Comparison of ENCODE assay signal across 16 mouse cellular contexts in genomic region chr7:136235563-136235962, GRCm38 (mm10).
"Had no signal": no experiment of that assay in that cellular context is flagged by ENCODE, and none has a peak within 500 bp of the region (broad histone marks: within the 10 kb centered on the region; RNA-seq: fewer than 3 reads in every experiment).

No protein-coding gene starts in this region.

- H3K4me1 ChIP-seq: lung, embryonic 15.5 days; megakaryocyte, embryonic 14.5 days; stomach, embryonic 15.5 days had no signal

- H3K4me3 ChIP-seq: lung, embryonic 15.5 days; megakaryocyte, embryonic 14.5 days; midbrain, embryonic 12.5 days; midbrain, embryonic 15.5 days; neural tube, embryonic 12.5 days; stomach, embryonic 15.5 days had no signal

- H3K27me3 ChIP-seq: lung, embryonic 15.5 days; megakaryocyte, embryonic 14.5 days; midbrain, embryonic 15.5 days; neural tube, embryonic 12.5 days; stomach, embryonic 15.5 days had no signal

- H3K27ac ChIP-seq: lung, embryonic 15.5 days; macrophage; midbrain, embryonic 12.5 days; neural tube, embryonic 12.5 days; stomach, embryonic 15.5 days; stomach, postnatal 0 days had no signal

- H3K36me3 ChIP-seq: lung, embryonic 15.5 days; midbrain, embryonic 12.5 days; midbrain, embryonic 15.5 days; neural tube, embryonic 12.5 days; stomach, embryonic 15.5 days had no signal

- H3K4me2 ChIP-seq: lung, embryonic 15.5 days; midbrain, embryonic 12.5 days; midbrain, embryonic 15.5 days; neural tube, embryonic 12.5 days; stomach, embryonic 15.5 days had no signal

- ATAC-seq: lung, postnatal 0 days; midbrain, embryonic 15.5 days had no signal

- H3K9me3 ChIP-seq: lung, embryonic 15.5 days; midbrain, embryonic 12.5 days; midbrain, embryonic 15.5 days; neural tube, embryonic 12.5 days; stomach, embryonic 15.5 days had no signal

- DNase-seq: lung, adult 2 months; lung, postnatal 14 days; lung, postnatal 36 days; right cerebral cortex, postnatal 14 days; thymus, adult 2 months; thymus, postnatal 25 days; thymus, postnatal 4 days had no signal

- H3K9ac ChIP-seq: lung, embryonic 15.5 days; midbrain, embryonic 12.5 days; midbrain, embryonic 15.5 days; neural tube, embryonic 12.5 days; stomach, embryonic 15.5 days had no signal
